Mouse (Mus musculus) cerebellum, adult 2 months (tissue): ENCODE results near the gene Cbs.

Source experiments
- CTCF ChIP-seq: fragments of 200-500 bp; IDR thresholded peaks from 2 replicates; pipeline ENCODE4 v1.5.1; 2011; ENCODE audit warnings: low read depth, mild to moderate bottlenecking, control low read depth, low read length, moderate library complexity, borderline replicate concordance; ENCODE audit not compliant: insufficient read depth
- POLR2A ChIP-seq: fragments of 200-500 bp; IDR thresholded peaks from 2 replicates; pipeline ENCODE4 v1.6.1; 2011; ENCODE audit warnings: low read length, control low read depth, borderline replicate concordance; ENCODE audit not compliant: insufficient read depth

- TF ChIP-seq CTCF (no peak), POLR2A (0 out of 2 replicates have a peak, but pooled peaks have one; percentile 18)
Measured at GRCm38 (mm10) chr17:31565141-31566056, 71.6 kb downstream of the Cbs start.
